Mouse (Mus musculus): ENCODE measurements around the gene Dmrtc2. TPM values are rescaled to one million over a fixed set of nuclear protein-coding genes. Genes with fewer than 3 reads are reported as not detected.

Gene Dmrtc2
- total RNA-seq, 2 experiments from 2014 or later = not detected

GRCm38 (mm10) chr7:24851596-24852325 lies 18.1 kb upstream of the Dmrtc2 start:
- Histone ChIP-seq H3K27ac (no peak overlapping the region), H3K4me3 (no peak overlapping the region)
- intact Hi-C loops (cut with DNase I) = no loop called here
- DNase-seq = no peak
- no peak for TF ChIP-seq CTCF (IDR thresholded peaks at IDR 0.05)

- intact Hi-C loops (cut with DNase I) = no loop called here
- DNase-seq = no peak
- TF ChIP-seq CTCF (IDR thresholded peaks at IDR 0.05) = no peak
- Histone ChIP-seq H3K4me3 (no peak overlapping the region), H3K27ac (no peak overlapping the region)
Measured at GRCm38 (mm10) chr7:24852557-24853232, 17.2 kb upstream of the Dmrtc2 start.

GRCm38 (mm10) chr7:24853233-24853563 lies 16.7 kb upstream of the Dmrtc2 start:
- no peak for DNase-seq
- intact Hi-C loops (cut with DNase I) = no loop called here
- Histone ChIP-seq H3K27ac (no peak overlapping the region), H3K4me3 (no peak overlapping the region)
- no peak for TF ChIP-seq CTCF (IDR thresholded peaks at IDR 0.05)

GRCm38 (mm10) chr7:24853695-24854094 lies 16.2 kb upstream of the Dmrtc2 start:
- DNase-seq = no peak
- Histone ChIP-seq H3K4me3 (no peak overlapping the region), H3K27ac (no peak overlapping the region)
- intact Hi-C loops (cut with DNase I) = no loop called here
- no peak for TF ChIP-seq CTCF (IDR thresholded peaks at IDR 0.05)

- H3K4me3 ChIP-seq = no peak overlapping the region
- no peak for TF ChIP-seq CTCF (IDR thresholded peaks at IDR 0.05)
- H3K27ac ChIP-seq = no peak overlapping the region
- DNase-seq = no peak
- intact Hi-C loops (cut with DNase I) = no loop called here
Measured at GRCm38 (mm10) chr7:24856460-24857120, 13.3 kb upstream of the Dmrtc2 start.

- H3K4me3 ChIP-seq = no peak overlapping the region
- DNase-seq = no peak
- intact Hi-C loops (cut with DNase I) = no loop called here
- no peak overlapping the region for H3K27ac ChIP-seq
- TF ChIP-seq CTCF (IDR thresholded peaks at IDR 0.05) = no peak
Measured at GRCm38 (mm10) chr7:24859234-24859633, 10.6 kb upstream of the Dmrtc2 start.

GRCm38 (mm10) chr7:24861913-24862312 lies 7.9 kb upstream of the Dmrtc2 start, which contains the start of gene Gm9844:
Gene Gm9844, plus strand, starts transcription at chr7:24862213.
- DNase-seq = no peak
- intact Hi-C loops (cut with DNase I) = no loop called here
- TF ChIP-seq CTCF (IDR thresholded peaks at IDR 0.05) = no peak
- Histone ChIP-seq H3K4me3 (no peak within 1 kb of the TSS), H3K27ac (no peak within 1 kb of the TSS)

- no peak for TF ChIP-seq CTCF (IDR thresholded peaks at IDR 0.05)
- intact Hi-C loops (cut with DNase I) = no loop called here
- H3K4me3 ChIP-seq = no peak overlapping the region
Measured at GRCm38 (mm10) chr7:24862853-24863252, 7.0 kb upstream of the Dmrtc2 start.

GRCm38 (mm10) chr7:24864156-24864555 lies 5.7 kb upstream of the Dmrtc2 start:
- Histone ChIP-seq H3K27ac (no peak overlapping the region), H3K4me3 (no peak overlapping the region)
- no peak for DNase-seq
- intact Hi-C loops (cut with DNase I) = no loop called here
- TF ChIP-seq CTCF (IDR thresholded peaks at IDR 0.05) = no peak

More at GRCm38 (mm10) chr7:24862853-24863252, 7.0 kb upstream of the Dmrtc2 start:
- no peak for DNase-seq
- no peak overlapping the region for H3K27ac ChIP-seq

- TF ChIP-seq CTCF (IDR thresholded peaks at IDR 0.05) = no peak
Measured at GRCm38 (mm10) chr7:24869080-24869479, 777 bp upstream of the Dmrtc2 start.

GRCm38 (mm10) chr7:24877588-24877987 lies 7.7 kb downstream of the Dmrtc2 start:
- Histone ChIP-seq H3K4me3 (no peak overlapping the region), H3K27ac (no peak overlapping the region)
- intact Hi-C loops (cut with DNase I) = no loop called here
- TF ChIP-seq CTCF (IDR thresholded peaks at IDR 0.05) = no peak
- DNase-seq = no peak

More at GRCm38 (mm10) chr7:24869080-24869479, 777 bp upstream of the Dmrtc2 start:
- intact Hi-C loops (cut with DNase I) = no loop called here
- Histone ChIP-seq H3K4me3 (no peak overlapping the region), H3K27ac (no peak overlapping the region)
- no peak for DNase-seq

- no peak overlapping the region for H3K27ac ChIP-seq
- DNase-seq = no peak
- no peak overlapping the region for H3K4me3 ChIP-seq
- intact Hi-C loops (cut with DNase I) = loop anchor here (10.0 kb wide), 1 partner anchor 765 kb away; the partner anchor contains the start of gene Zfp112
- TF ChIP-seq CTCF (IDR thresholded peaks at IDR 0.05) = no peak
Measured at GRCm38 (mm10) chr7:24879620-24880019, 9.8 kb downstream of the Dmrtc2 start.

All from gastrocnemius, adult 2 months (tissue).